Mouse (Mus musculus): ENCODE measurements around the gene Snx27. TPM values are rescaled to one million over a fixed set of nuclear protein-coding genes. Genes with fewer than 3 reads are reported as not detected.

Gene Snx27
- polyA plus RNA-seq (2015; fragmentation: Nextera tagmentation; extraction: Ambion mirVana), result 17.1 and 18.7 TPM in 2 replicates

- peaks cover 32% of the 10 kb centered on the region for H3K4me1 ChIP-seq (replicated peaks)
- no peaks in the 10 kb centered on the region for H3K9me3 ChIP-seq (replicated peaks)
- under 1% methylated on average over 42 of the region's 42 CpGs for WGBS (ENCODE audit: insufficient replicate concordance)
- peak within 1 kb of the TSS; percentile 81 for H3K27ac ChIP-seq
- H3K27me3 ChIP-seq, result no peaks in the 10 kb centered on the region
- ATAC-seq (ENCODE audit: low read depth) (peak; percentile 91), DNase-seq (peak; percentile 78)
- peak within 1 kb of the TSS; percentile 95 for H3K4me2 ChIP-seq
- peak within 1 kb of the TSS; percentile 94 for H3K4me3 ChIP-seq (replicated peaks)
- no peaks in the 10 kb centered on the region for H3K36me3 ChIP-seq
- H3K9ac ChIP-seq, result peak within 1 kb of the TSS; percentile 90
Observed at GRCm38 (mm10) chr3:94582456-94582891, at the start of gene Snx27. Gene Snx27, minus strand, starts transcription at chr3:94582716.

- no peaks in the 10 kb centered on the region for H3K27me3 ChIP-seq
- no peaks in the 10 kb centered on the region for H3K4me1 ChIP-seq (replicated peaks)
- ATAC-seq (ENCODE audit: low read depth) (no peak), DNase-seq (no peak)
- no peak overlapping the region for H3K9ac ChIP-seq
- WGBS (ENCODE audit: insufficient replicate concordance), result 64% methylated on average over 3 of the region's 3 CpGs
- H3K36me3 ChIP-seq, result no peaks in the 10 kb centered on the region
- no peak overlapping the region for H3K27ac ChIP-seq
- H3K4me3 ChIP-seq (replicated peaks), result no peak overlapping the region
- H3K4me2 ChIP-seq, result no peak overlapping the region
- no peaks in the 10 kb centered on the region for H3K9me3 ChIP-seq (replicated peaks)
Observed at GRCm38 (mm10) chr3:94629876-94630275, 47.4 kb upstream of the Snx27 start.

- Histone ChIP-seq H3K36me3 (no peaks in the 10 kb centered on the region), H3K9me3 (replicated peaks) (no peaks in the 10 kb centered on the region), H3K27me3 (no peaks in the 10 kb centered on the region), H3K4me2 (no peak overlapping the region), H3K4me3 (replicated peaks) (no peak overlapping the region), H3K27ac (no peak overlapping the region), H3K9ac (no peak overlapping the region), H3K4me1 (replicated peaks) (peaks cover 2% of the 10 kb centered on the region; the same call in 1 of the 2 replicates)
- 84% methylated on average over 5 of the region's 5 CpGs for WGBS (ENCODE audit: insufficient replicate concordance)
- DNase-seq, result no peak
- no peak for ATAC-seq (ENCODE audit: low read depth)
Observed at GRCm38 (mm10) chr3:94628712-94629111, 46.2 kb upstream of the Snx27 start.

DNA sequence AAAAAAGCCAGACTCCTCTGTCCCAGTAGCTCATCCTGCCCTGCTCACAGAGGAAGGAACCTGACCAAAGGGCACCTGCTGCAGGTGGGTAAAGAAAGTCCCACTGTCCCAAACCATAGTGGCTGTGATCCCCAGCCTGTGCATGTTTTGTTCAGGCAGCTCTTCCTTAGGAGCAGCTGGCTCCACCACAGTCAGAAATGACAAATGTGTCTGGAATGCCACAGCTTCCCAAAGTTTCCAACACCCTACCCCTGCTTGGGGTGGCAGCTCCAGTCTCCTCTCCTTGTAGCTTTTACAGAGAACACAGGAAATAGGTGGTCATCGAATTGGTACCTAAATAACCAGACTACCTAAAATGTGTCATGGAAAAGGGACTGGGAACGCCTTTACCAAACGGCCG, 41.8 kb upstream of the Snx27 start:
- DNase-seq, result no peak
- ATAC-seq (ENCODE audit: low read depth), result no peak
- no peaks in the 10 kb centered on the region for H3K27me3 ChIP-seq
- H3K4me1 ChIP-seq (replicated peaks), result peaks cover 31% of the 10 kb centered on the region
- 77% methylated on average over 4 of the region's 4 CpGs for WGBS (ENCODE audit: insufficient replicate concordance)
- H3K36me3 ChIP-seq, result peaks cover 6% of the 10 kb centered on the region
- no peak overlapping the region for H3K4me3 ChIP-seq (replicated peaks)
- no peak overlapping the region for H3K4me2 ChIP-seq
- no peaks in the 10 kb centered on the region for H3K9me3 ChIP-seq (replicated peaks)
- H3K9ac ChIP-seq, result no peak overlapping the region
- no peak overlapping the region for H3K27ac ChIP-seq

- peaks cover 37% of the 10 kb centered on the region for H3K4me1 ChIP-seq (replicated peaks)
- DNase-seq (peak; percentile 57), ATAC-seq (ENCODE audit: low read depth) (peak; percentile 88)
- 62% methylated on average over 10 of the region's 10 CpGs for WGBS (ENCODE audit: insufficient replicate concordance)
- H3K27me3 ChIP-seq, result no peaks in the 10 kb centered on the region
- no peaks in the 10 kb centered on the region for H3K9me3 ChIP-seq (replicated peaks)
- H3K36me3 ChIP-seq, result peaks cover 6% of the 10 kb centered on the region
- peak overlapping the region; percentile 75 for H3K27ac ChIP-seq
- H3K4me3 ChIP-seq (replicated peaks), result no peak overlapping the region
- H3K9ac ChIP-seq, result no peak overlapping the region
- H3K4me2 ChIP-seq, result peak overlapping the region; percentile 30
Observed at GRCm38 (mm10) chr3:94622550-94622949, 40.0 kb upstream of the Snx27 start.

DNA sequence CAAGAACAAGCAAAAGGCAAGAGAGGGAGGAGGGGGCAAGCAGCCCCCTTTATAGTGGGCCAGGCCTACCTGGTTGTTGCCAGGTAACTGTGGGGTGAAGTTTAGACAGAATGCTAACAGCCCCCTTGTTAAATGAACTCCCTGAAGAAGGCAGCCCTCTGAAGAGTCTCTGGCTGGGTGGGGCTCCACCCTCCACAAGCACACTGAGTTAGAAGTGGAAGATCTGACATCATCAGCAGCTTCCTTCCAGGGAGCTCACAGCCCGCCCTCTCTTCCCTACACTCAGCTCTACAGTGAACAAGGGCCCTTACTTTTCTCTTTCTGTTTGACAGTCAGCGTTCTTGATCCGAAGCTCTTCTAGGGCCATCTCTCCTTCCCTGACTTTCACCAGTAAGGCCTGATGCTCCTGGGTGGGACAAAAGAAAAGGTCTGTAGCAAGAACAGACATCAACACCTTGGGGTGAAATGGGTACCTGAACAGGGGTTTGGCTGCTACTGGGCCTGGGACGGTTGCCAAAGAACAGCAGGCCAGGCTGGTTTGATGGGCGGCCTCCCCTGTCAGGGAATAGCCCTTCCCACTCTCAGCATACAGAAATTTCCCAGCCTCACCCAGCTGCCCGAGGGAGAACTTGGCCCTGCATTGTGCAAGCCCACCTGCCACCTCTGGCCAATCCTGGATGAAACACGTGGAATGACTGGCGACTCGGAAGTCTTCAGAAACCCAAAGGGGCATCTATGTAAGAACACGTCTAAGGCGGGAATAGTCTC, 39.4 kb upstream of the Snx27 start:
- peaks cover 37% of the 10 kb centered on the region for H3K4me1 ChIP-seq (replicated peaks)
- H3K36me3 ChIP-seq, result peaks cover 6% of the 10 kb centered on the region
- H3K9ac ChIP-seq, result peak overlapping the region; percentile 39
- ATAC-seq (ENCODE audit: low read depth), result peak; percentile 88
- peak; percentile 31 for DNase-seq
- peak overlapping the region; percentile 75 for H3K27ac ChIP-seq
- H3K27me3 ChIP-seq, result no peaks in the 10 kb centered on the region
- no peaks in the 10 kb centered on the region for H3K9me3 ChIP-seq (replicated peaks)
- 73% methylated on average over 11 of the region's 11 CpGs for WGBS (ENCODE audit: insufficient replicate concordance)
- no peak overlapping the region for H3K4me3 ChIP-seq (replicated peaks)
- peak overlapping the region; percentile 30 for H3K4me2 ChIP-seq

GRCm38 (mm10) chr3:94616717-94617116, 34.2 kb upstream of the Snx27 start:
- no peak overlapping the region for H3K4me2 ChIP-seq
- H3K9me3 ChIP-seq (replicated peaks), result no peaks in the 10 kb centered on the region
- no peak overlapping the region for H3K9ac ChIP-seq
- H3K4me1 ChIP-seq (replicated peaks), result peaks cover 32% of the 10 kb centered on the region
- H3K27me3 ChIP-seq, result no peaks in the 10 kb centered on the region
- H3K4me3 ChIP-seq (replicated peaks), result no peak overlapping the region
- ATAC-seq (ENCODE audit: low read depth) (no peak), DNase-seq (peak; percentile 50)
- 36% methylated on average over 4 of the region's 4 CpGs for WGBS (ENCODE audit: insufficient replicate concordance)
- H3K36me3 ChIP-seq, result peaks cover 8% of the 10 kb centered on the region
- H3K27ac ChIP-seq, result no peak overlapping the region

DNA sequence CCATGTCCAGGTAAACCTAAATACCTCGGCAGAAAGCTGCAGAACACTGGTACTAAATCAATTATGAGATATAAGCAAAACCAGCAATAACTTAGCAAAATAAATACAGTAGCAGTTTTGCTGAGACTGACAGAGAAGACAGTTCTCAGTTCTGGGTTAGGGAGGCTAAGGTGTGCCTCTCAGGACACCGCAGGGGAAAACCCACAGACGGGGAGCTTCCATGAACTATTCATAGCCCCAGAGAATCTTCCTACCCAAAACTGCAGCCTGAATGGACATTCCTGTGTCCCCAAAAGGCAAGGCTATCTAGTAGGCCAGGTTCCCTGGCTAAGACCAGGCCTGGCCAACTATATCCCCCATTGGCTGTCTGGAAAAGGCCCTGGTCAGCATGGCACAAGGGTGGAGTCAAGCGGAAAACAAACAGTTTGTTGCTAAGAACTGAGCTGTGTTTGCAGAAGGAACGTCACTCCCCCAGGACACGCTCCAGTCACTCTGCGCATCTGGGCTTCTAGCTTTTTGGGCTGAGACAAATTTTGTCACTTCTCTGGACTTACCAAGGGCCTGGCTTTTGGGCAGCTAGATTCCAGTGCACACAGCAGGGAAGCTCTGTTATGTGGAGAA, 30.9 kb upstream of the Snx27 start:
- ATAC-seq (ENCODE audit: low read depth) (no peak), DNase-seq (no peak)
- Histone ChIP-seq H3K4me1 (replicated peaks) (peaks cover 28% of the 10 kb centered on the region), H3K4me3 (replicated peaks) (no peak overlapping the region), H3K27ac (no peak overlapping the region), H3K9ac (no peak overlapping the region), H3K4me2 (no peak overlapping the region), H3K27me3 (no peaks in the 10 kb centered on the region), H3K36me3 (0 out of 2 replicates have a peak, but pooled peaks cover 5% of the 10 kb centered on the region), H3K9me3 (replicated peaks) (no peaks in the 10 kb centered on the region)
- 75% methylated on average over 7 of the region's 7 CpGs for WGBS (ENCODE audit: insufficient replicate concordance)

GRCm38 (mm10) chr3:94612274-94612673, 29.8 kb upstream of the Snx27 start:
- H3K4me1 ChIP-seq (replicated peaks), result peaks cover 22% of the 10 kb centered on the region
- no peak overlapping the region for H3K4me3 ChIP-seq (replicated peaks)
- H3K4me2 ChIP-seq, result no peak overlapping the region
- 68% methylated on average over 1 of the region's 1 CpGs for WGBS (ENCODE audit: insufficient replicate concordance)
- no peak for DNase-seq
- no peaks in the 10 kb centered on the region for H3K27me3 ChIP-seq
- 0 out of 2 replicates have a peak, but pooled peaks cover 5% of the 10 kb centered on the region for H3K36me3 ChIP-seq
- no peaks in the 10 kb centered on the region for H3K9me3 ChIP-seq (replicated peaks)
- H3K9ac ChIP-seq, result no peak overlapping the region
- ATAC-seq (ENCODE audit: low read depth), result no peak
- no peak overlapping the region for H3K27ac ChIP-seq

GRCm38 (mm10) chr3:94611834-94612233, 29.3 kb upstream of the Snx27 start:
- Histone ChIP-seq H3K9ac (no peak overlapping the region), H3K27me3 (no peaks in the 10 kb centered on the region), H3K4me1 (replicated peaks) (peaks cover 21% of the 10 kb centered on the region), H3K4me3 (replicated peaks) (no peak overlapping the region), H3K4me2 (no peak overlapping the region), H3K9me3 (replicated peaks) (no peaks in the 10 kb centered on the region), H3K27ac (no peak overlapping the region), H3K36me3 (0 out of 2 replicates have a peak, but pooled peaks cover 5% of the 10 kb centered on the region)
- no peak for ATAC-seq (ENCODE audit: low read depth)
- WGBS (ENCODE audit: insufficient replicate concordance), result 72% methylated on average over 5 of the region's 5 CpGs
- no peak for DNase-seq

- no peak for ATAC-seq (ENCODE audit: low read depth)
- 58% methylated on average over 4 of the region's 4 CpGs for WGBS (ENCODE audit: insufficient replicate concordance)
- H3K4me2 ChIP-seq, result no peak overlapping the region
- H3K9me3 ChIP-seq (replicated peaks), result no peaks in the 10 kb centered on the region
- H3K9ac ChIP-seq, result no peak overlapping the region
- no peak overlapping the region for H3K27ac ChIP-seq
- H3K27me3 ChIP-seq, result no peaks in the 10 kb centered on the region
- 0 out of 2 replicates have a peak, but pooled peaks cover 3% of the 10 kb centered on the region for H3K36me3 ChIP-seq
- no peak for DNase-seq
- H3K4me3 ChIP-seq (replicated peaks), result no peak overlapping the region
- peaks cover 19% of the 10 kb centered on the region for H3K4me1 ChIP-seq (replicated peaks)
Observed at GRCm38 (mm10) chr3:94611343-94611742, 28.8 kb upstream of the Snx27 start.

Measured in liver, embryonic 13.5 days (tissue).